Mouse (Mus musculus): ENCODE results near the gene Mrgbp. TPM values are rescaled to one million over a fixed set of nuclear protein-coding genes. Genes with fewer than 3 reads are reported as not detected.

Gene Mrgbp
- polyA plus RNA-seq, 1 experiment from 2014 or later, result 45.5 TPM

DNA sequence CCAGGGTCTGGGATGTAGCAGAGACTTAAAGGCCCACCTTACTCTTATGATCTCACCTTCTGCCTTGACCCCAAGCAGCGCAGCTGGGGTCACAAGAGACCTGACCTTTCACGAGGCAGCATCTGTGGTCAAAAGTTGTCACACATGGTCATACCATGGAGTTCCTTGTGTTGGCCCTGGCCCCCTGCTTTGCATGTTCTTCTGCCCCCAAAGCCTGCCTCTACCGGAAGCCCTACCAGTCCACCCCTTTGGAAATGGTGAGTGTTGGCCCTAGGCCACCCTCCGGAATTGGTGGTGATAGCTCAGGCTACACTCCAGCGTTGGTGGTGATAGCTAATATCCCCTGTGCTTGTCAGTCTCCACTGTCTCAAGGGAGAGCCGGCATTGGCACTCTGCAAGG is 17.8 kb upstream of the Mrgbp start:
- H3K36me3 ChIP-seq, result no peaks in the 10 kb centered on the region
- H3K9ac ChIP-seq, result no peak overlapping the region
- no peaks in the 10 kb centered on the region for H3K27me3 ChIP-seq (replicated peaks)
- peaks cover 3% of the 10 kb centered on the region; the same call in 1 of the 2 replicates for H3K4me1 ChIP-seq
- no peak overlapping the region for H3K4me2 ChIP-seq (replicated peaks)
- WGBS, result 53% methylated on average over 6 of the region's 6 CpGs
- no peak overlapping the region for H3K27ac ChIP-seq
- no peaks in the 10 kb centered on the region for H3K9me3 ChIP-seq
- no peak for ATAC-seq (ENCODE audit: low FRiP score, low read depth)
- H3K4me3 ChIP-seq, result no peak overlapping the region

GRCm38 (mm10) chr2:180563841-180564240 is 17.3 kb upstream of the Mrgbp start:
- ATAC-seq (ENCODE audit: low FRiP score, low read depth), result no peak
- Histone ChIP-seq H3K27me3 (replicated peaks) (no peaks in the 10 kb centered on the region), H3K4me1 (peaks cover 3% of the 10 kb centered on the region; the same call in 1 of the 2 replicates), H3K9me3 (no peaks in the 10 kb centered on the region), H3K9ac (no peak overlapping the region), H3K4me3 (no peak overlapping the region), H3K36me3 (no peaks in the 10 kb centered on the region), H3K4me2 (replicated peaks) (no peak overlapping the region), H3K27ac (no peak overlapping the region)
- WGBS, result 28% methylated on average over 5 of the region's 5 CpGs

DNA sequence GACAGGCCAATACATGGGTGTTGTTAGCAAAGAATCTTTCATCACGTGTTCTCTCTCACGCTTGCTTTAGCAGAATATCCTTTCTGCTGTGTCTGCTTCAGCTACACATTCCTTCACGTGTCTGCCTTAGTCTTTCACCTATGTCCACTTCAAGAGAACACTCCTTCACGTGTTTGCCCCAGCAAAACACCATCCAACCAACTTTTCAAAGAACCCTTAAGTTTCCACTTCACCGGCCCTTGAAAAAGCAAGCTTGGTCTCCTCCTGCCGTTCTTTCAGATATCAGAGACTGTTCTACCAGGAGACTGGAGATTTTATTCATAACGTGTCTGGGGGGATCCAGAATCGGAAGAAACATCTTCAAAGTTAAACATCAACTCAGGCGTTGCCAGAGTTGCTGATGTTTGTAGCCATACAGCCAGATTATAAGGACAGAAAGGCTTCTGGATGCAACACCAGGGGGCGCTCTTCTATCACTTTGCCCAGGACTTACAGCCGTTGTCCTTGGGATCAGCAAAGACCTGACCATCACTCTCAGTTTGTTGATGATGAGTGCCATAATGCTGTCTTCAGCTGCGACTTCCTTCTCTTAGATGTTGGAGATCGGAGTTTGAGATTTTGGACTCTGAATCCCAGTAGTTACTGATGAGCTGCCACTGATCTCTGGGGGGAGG is 14.7 kb upstream of the Mrgbp start:
- no peak overlapping the region for H3K27ac ChIP-seq
- no peaks in the 10 kb centered on the region for H3K36me3 ChIP-seq
- no peaks in the 10 kb centered on the region for H3K9me3 ChIP-seq
- H3K9ac ChIP-seq, result no peak overlapping the region
- H3K4me3 ChIP-seq, result no peak overlapping the region
- H3K27me3 ChIP-seq (replicated peaks), result no peaks in the 10 kb centered on the region
- 40% methylated on average over 13 of the region's 13 CpGs for WGBS
- peaks cover 7% of the 10 kb centered on the region; the same call in 1 of the 2 replicates for H3K4me1 ChIP-seq
- no peak for ATAC-seq (ENCODE audit: low FRiP score, low read depth)
- H3K4me2 ChIP-seq (replicated peaks), result no peak overlapping the region

DNA sequence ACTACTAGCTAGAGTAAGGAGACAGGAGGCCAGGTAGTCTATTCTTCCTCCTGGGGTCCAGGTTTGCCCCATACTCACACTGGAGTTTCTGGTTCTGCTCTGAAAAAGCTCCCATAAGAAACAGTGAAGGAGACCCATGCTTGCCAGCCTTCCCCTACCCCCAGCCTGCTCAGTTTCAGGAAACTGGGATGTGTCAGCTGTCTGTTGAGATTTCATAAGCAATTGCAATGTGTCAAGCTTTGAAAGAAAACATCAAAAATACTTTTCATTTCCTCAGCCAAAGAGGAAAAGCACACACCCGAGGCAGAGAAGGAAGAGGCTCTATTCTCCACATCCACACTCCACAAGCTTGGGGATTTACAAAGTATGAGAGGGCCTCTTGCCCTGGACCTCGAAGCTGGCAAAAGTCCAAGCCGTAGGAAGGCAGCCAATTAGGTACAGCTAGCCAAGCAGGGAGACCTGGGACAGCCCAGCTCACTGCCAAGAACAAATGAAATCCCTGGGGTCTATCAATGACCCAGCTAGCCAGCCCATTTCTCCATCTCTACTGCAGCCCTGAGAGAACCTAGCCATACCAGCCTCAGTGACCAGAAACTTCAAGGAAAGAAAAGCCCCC is 12.0 kb upstream of the Mrgbp start:
- no peak overlapping the region for H3K4me3 ChIP-seq
- no peaks in the 10 kb centered on the region for H3K9me3 ChIP-seq
- H3K4me2 ChIP-seq (replicated peaks), result no peak overlapping the region
- no peaks in the 10 kb centered on the region for H3K36me3 ChIP-seq
- 63% methylated on average over 3 of the region's 3 CpGs for WGBS
- no peak for ATAC-seq (ENCODE audit: low FRiP score, low read depth)
- no peaks in the 10 kb centered on the region for H3K27me3 ChIP-seq (replicated peaks)
- no peak overlapping the region for H3K9ac ChIP-seq
- no peak overlapping the region for H3K27ac ChIP-seq
- H3K4me1 ChIP-seq, result 0 out of 2 replicates have a peak, but pooled peaks cover 4% of the 10 kb centered on the region

GRCm38 (mm10) chr2:180576482-180576881 is 4.6 kb upstream of the Mrgbp start:
- Histone ChIP-seq H3K27me3 (replicated peaks) (no peaks in the 10 kb centered on the region), H3K4me2 (replicated peaks) (no peak overlapping the region), H3K4me1 (no peaks in the 10 kb centered on the region), H3K36me3 (no peaks in the 10 kb centered on the region), H3K9me3 (no peaks in the 10 kb centered on the region), H3K27ac (no peak overlapping the region), H3K9ac (no peak overlapping the region), H3K4me3 (no peak overlapping the region)
- no peak for ATAC-seq (ENCODE audit: low FRiP score, low read depth)
- 45% methylated on average over 4 of the region's 4 CpGs for WGBS

DNA sequence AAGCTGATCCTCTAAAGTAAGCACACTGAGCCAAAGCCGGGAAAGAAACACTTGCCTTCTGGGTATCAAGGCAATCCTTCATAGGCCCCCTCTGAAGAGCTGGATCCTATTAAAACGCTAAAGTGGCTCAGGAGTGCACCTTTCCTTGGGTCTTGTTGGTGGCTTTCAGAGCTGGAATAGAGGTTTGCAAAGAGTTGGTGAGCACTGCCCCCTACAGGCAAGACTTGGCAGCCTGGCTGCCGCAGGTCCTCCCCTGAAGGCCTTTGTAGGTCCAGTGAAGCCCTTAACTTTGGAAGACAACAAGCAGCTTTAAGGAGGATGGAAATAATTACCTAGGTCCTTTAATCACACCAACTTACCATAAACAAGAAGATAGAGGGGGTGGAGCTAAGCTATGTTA is 2.4 kb upstream of the Mrgbp start:
- 8% methylated on average over 3 of the region's 3 CpGs for WGBS
- no peak for ATAC-seq (ENCODE audit: low FRiP score, low read depth)
- no peak overlapping the region for H3K27ac ChIP-seq

DNA sequence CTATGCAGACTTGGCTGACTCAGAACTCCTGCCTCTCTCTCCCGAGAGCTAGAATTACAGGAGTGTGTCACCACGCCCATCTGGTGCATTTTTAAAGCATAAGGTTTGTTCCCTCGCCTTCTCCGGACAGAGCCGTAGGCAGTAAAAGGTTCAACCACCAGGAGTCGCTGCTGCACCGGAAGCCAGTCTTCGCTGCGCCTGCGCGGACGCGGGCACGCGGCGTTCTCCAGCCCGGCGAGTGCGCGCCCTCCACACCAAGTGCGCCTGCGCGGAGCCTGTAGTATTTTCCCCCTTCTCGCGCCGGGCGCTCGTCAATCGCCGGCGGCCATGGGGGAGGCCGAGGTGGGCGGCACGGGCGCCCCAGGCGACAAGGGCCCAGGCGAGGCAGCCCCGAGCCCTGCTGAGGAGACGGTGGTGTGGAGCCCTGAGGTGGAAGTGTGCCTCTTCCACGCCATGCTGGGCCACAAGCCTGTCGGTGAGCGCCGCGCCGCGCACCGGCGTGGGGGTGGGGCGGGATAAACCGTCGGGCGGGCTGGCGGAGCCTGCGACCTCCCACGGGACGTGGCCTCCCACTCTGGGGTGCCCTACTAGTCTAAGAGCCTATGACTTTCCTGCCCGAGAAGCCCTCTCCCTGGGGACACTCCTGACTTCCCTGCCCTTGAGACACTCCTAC is 1.5 kb downstream of the Mrgbp start:
- under 1% methylated on average over 57 of the region's 57 CpGs for WGBS
- ATAC-seq (ENCODE audit: low FRiP score, low read depth), result peak; percentile 73
- peaks cover 17% of the 10 kb centered on the region for H3K4me1 ChIP-seq
- H3K27me3 ChIP-seq (replicated peaks), result no peaks in the 10 kb centered on the region
- H3K4me2 ChIP-seq (replicated peaks), result peak overlapping the region; percentile 97
- H3K27ac ChIP-seq, result 0 out of 2 replicates have a peak overlapping the region, but pooled peaks have one; percentile 46
- H3K4me3 ChIP-seq, result peak overlapping the region; percentile 84
- H3K9ac ChIP-seq, result peak overlapping the region; percentile 96
- no peaks in the 10 kb centered on the region for H3K9me3 ChIP-seq
- peaks cover 21% of the 10 kb centered on the region for H3K36me3 ChIP-seq

More for the DNA sequence above, 2.4 kb upstream of the Mrgbp start:
- no peaks in the 10 kb centered on the region for H3K36me3 ChIP-seq
- no peak overlapping the region for H3K4me3 ChIP-seq
- peaks cover 7% of the 10 kb centered on the region for H3K4me1 ChIP-seq
- no peaks in the 10 kb centered on the region for H3K27me3 ChIP-seq (replicated peaks)
- H3K4me2 ChIP-seq (replicated peaks), result no peak overlapping the region
- H3K9ac ChIP-seq, result no peak overlapping the region
- H3K9me3 ChIP-seq, result no peaks in the 10 kb centered on the region

GRCm38 (mm10) chr2:180583154-180583507 is 2.0 kb downstream of the Mrgbp start:
- H3K4me3 ChIP-seq, result peak overlapping the region; percentile 84
- 37% methylated on average over 7 of the region's 7 CpGs for WGBS
- peak overlapping the region; percentile 97 for H3K4me2 ChIP-seq (replicated peaks)
- H3K36me3 ChIP-seq, result peaks cover 21% of the 10 kb centered on the region
- H3K27ac ChIP-seq, result no peak overlapping the region
- H3K27me3 ChIP-seq (replicated peaks), result no peaks in the 10 kb centered on the region
- H3K9ac ChIP-seq, result peak overlapping the region; percentile 96
- H3K9me3 ChIP-seq, result no peaks in the 10 kb centered on the region
- peaks cover 17% of the 10 kb centered on the region for H3K4me1 ChIP-seq
- ATAC-seq (ENCODE audit: low FRiP score, low read depth), result peak; percentile 39

GRCm38 (mm10) chr2:180588736-180589122 is 7.6 kb downstream of the Mrgbp start:
- Histone ChIP-seq H3K27me3 (replicated peaks) (no peaks in the 10 kb centered on the region), H3K9ac (peak overlapping the region; percentile 87), H3K36me3 (peaks cover 49% of the 10 kb centered on the region), H3K9me3 (no peaks in the 10 kb centered on the region), H3K27ac (0 out of 2 replicates have a peak overlapping the region, but pooled peaks have one; percentile 82), H3K4me2 (replicated peaks) (peak overlapping the region; percentile 88), H3K4me3 (peak overlapping the region; percentile 85), H3K4me1 (peaks cover 20% of the 10 kb centered on the region)
- ATAC-seq (ENCODE audit: low FRiP score, low read depth), result peak; percentile 23; the same call in 1 of the 2 replicates
- 50% methylated on average over 6 of the region's 6 CpGs for WGBS

DNA sequence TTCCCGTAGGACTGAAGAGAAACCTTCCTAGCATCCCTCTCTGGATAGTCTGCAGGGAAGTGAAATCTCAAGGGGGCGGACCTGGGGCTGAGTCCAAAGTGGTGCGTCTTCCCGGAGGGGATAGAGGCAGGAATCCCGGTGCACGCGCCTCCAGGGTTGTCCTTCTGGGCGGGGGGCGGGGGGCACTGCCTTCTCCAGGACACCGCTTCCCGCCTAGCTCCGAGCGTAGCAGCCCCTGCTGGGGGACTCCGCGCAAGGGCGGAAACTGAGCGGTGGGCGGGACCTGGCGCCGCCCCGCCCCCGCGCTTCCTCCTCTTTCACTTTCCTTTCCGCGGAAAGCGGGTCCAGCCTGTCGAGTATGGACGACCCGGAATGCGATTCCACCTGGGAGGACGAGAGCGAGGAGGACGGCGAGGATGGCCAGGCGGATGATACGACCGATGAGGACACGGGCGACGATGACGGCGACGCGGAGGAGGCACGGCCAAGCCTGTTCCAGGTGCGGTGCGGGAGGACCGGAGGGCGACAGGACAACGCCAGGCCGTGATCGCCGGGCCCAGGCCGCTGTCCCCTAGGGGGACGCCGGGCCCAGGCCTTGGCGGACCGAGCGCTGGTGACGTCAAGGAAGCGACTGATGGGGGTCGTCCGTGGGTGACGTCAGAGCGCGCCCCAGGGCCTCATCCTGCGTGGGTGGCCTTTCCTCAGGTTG is 8.2 kb downstream of the Mrgbp start, which contains the start of gene Ogfr:
Gene Ogfr, plus strand, starts transcription at position 123 of the 709 bp plus-strand sequence.
- Histone ChIP-seq H3K9ac (peak within 1 kb of the TSS; percentile 87), H3K36me3 (peaks cover 55% of the 10 kb centered on the region), H3K4me1 (peaks cover 16% of the 10 kb centered on the region), H3K4me2 (replicated peaks) (peak within 1 kb of the TSS; percentile 88), H3K27ac (peak within 1 kb of the TSS; percentile 82), H3K4me3 (peak within 1 kb of the TSS; percentile 85), H3K27me3 (replicated peaks) (no peaks in the 10 kb centered on the region), H3K9me3 (no peaks in the 10 kb centered on the region)
- under 1% methylated on average over 66 of the region's 67 CpGs for WGBS
- ATAC-seq (ENCODE audit: low FRiP score, low read depth), result peak; percentile 93

DNA sequence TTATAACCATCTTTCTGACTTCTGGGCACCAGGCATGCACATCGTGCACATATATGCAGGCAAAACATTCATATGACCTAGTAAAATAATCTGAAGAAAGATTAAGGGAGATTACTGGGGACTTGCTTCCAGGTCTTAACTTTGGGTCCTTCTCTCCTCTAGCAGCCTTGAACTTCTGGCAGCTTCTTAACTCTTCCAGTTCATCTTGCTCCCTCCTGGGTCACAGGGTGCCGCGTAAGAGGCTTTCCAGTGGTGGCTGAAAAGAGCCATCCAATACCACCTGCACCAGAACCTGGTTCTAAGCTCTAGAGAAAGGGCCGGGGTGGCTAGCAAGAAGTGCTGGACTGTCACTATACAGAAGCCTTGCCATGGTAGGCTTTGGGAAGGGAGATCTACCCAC is 16.4 kb downstream of the Mrgbp start, which contains the start of gene Col9a3:
Gene Col9a3, plus strand, starts transcription at position 301 of the 400 bp plus-strand sequence.
- Histone ChIP-seq H3K4me3 (peak within 1 kb of the TSS; percentile 41), H3K9me3 (no peaks in the 10 kb centered on the region), H3K4me2 (replicated peaks) (peak within 1 kb of the TSS; percentile 77), H3K27ac (peak within 1 kb of the TSS; percentile 15; the same call in 1 of the 2 replicates), H3K27me3 (replicated peaks) (peaks cover 31% of the 10 kb centered on the region), H3K4me1 (peaks cover 28% of the 10 kb centered on the region), H3K36me3 (peaks cover 35% of the 10 kb centered on the region), H3K9ac (peak within 1 kb of the TSS; percentile 59)
- no peak; the same call in 1 of the 2 replicates for ATAC-seq (ENCODE audit: low FRiP score, low read depth)
- 48% methylated on average over 4 of the region's 4 CpGs for WGBS

Data from neural tube, embryonic 12.5 days (tissue).